Mouse (Mus musculus) small intestine, adult 2 months (tissue): ENCODE results near the gene Nhlrc3. TPM values are rescaled to one million over a fixed set of nuclear protein-coding genes. Genes with fewer than 3 reads are reported as not detected.

Source experiments
- H3K27ac ChIP-seq: fragments of 200-500 bp; 2 replicates; pipeline ENCODE4 v1.5.1; 2012; ENCODE audit warnings: low read depth, low read length, control low read depth, inconsistent platforms; ENCODE audit not compliant: insufficient read depth
- H3K27me3 ChIP-seq: fragments of 200-500 bp; 2 replicates; pipeline ENCODE4 v1.6.1; 2012; ENCODE audit warnings: mild to moderate bottlenecking, moderate library complexity, low read length, inconsistent platforms; ENCODE audit not compliant: control insufficient read depth, insufficient read depth
- H3K36me3 ChIP-seq: fragments of 200-500 bp; 2 replicates; pipeline ENCODE4 v1.6.1; 2012; ENCODE audit warnings: mild to moderate bottlenecking, low read length, control low read depth, inconsistent platforms; ENCODE audit not compliant: control insufficient read depth, insufficient read depth
- H3K4me1 ChIP-seq: fragments of 200-500 bp; 2 replicates; pipeline ENCODE4 v1.6.1; 2012; ENCODE audit warnings: low read length, inconsistent platforms, mixed read lengths; ENCODE audit not compliant: control insufficient read depth, insufficient read depth, insufficient read length
- H3K4me3 ChIP-seq: fragments of 200-500 bp; 2 replicates; pipeline ENCODE4 v1.5.1; 2012; ENCODE audit warnings: low read depth, mild to moderate bottlenecking, control low read depth, inconsistent platforms, low read length, moderate library complexity
- CTCF ChIP-seq: fragments of 200-500 bp; IDR thresholded peaks from 2 replicates; pipeline ENCODE4 v1.5.1; 2012; ENCODE audit warnings: low read depth, mild to moderate bottlenecking, control low read depth, inconsistent platforms, low read length, moderate library complexity, mixed read lengths; ENCODE audit not compliant: insufficient replicate concordance, insufficient read length; ENCODE audit errors: extremely low read depth
- POLR2A ChIP-seq: fragments of 200-500 bp; IDR thresholded peaks from 2 replicates; pipeline ENCODE4 v1.6.1; 2012; ENCODE audit warnings: low read depth, mild to moderate bottlenecking, control low read depth, inconsistent platforms, low read length, moderate library complexity
- WGBS: fragments of 180-500 bp; shearing (Covaris S2); methylation state at CpG from one replicate; pipeline ENCODE4 v1.1.7; 2018; 5-methylcytosine and 5-hydroxymethylcytosine counted together
- polyA plus RNA-seq: library from polyadenylated mRNA; depleted of rRNA; stranded (reverse); fragments of >200 nt; gene quantifications from 2 replicates; pipeline ENCODE4 v1.2.3, GENCODE M21; 2012

Nhlrc3 gene
- polyA plus RNA-seq, 1 experiment: 8.0 TPM

GRCm38 (mm10) chr3:53446801-53447200, 16.3 kb downstream of the Nhlrc3 start:
- no peak overlapping the region for H3K4me3 ChIP-seq
- no peaks in the 10 kb centered on the region for H3K4me1 ChIP-seq
- WGBS: 76% methylated on average over 3 of the region's 3 CpGs
- H3K27ac ChIP-seq: no peak overlapping the region
- no peaks in the 10 kb centered on the region for H3K27me3 ChIP-seq
- no peak for TF ChIP-seq POLR2A
- TF ChIP-seq CTCF: no peak
- peaks cover 16% of the 10 kb centered on the region for H3K36me3 ChIP-seq

GRCm38 (mm10) chr3:53445540-53445939, 17.6 kb downstream of the Nhlrc3 start:
- H3K36me3 ChIP-seq: peaks cover 5% of the 10 kb centered on the region; the same call in 1 of the 2 replicates
- WGBS: 86% methylated on average over 5 of the region's 5 CpGs
- no peak overlapping the region for H3K27ac ChIP-seq
- no peak for TF ChIP-seq POLR2A
- TF ChIP-seq CTCF: no peak
- H3K4me3 ChIP-seq: no peak overlapping the region
- H3K4me1 ChIP-seq: no peaks in the 10 kb centered on the region
- no peaks in the 10 kb centered on the region for H3K27me3 ChIP-seq

DNA sequence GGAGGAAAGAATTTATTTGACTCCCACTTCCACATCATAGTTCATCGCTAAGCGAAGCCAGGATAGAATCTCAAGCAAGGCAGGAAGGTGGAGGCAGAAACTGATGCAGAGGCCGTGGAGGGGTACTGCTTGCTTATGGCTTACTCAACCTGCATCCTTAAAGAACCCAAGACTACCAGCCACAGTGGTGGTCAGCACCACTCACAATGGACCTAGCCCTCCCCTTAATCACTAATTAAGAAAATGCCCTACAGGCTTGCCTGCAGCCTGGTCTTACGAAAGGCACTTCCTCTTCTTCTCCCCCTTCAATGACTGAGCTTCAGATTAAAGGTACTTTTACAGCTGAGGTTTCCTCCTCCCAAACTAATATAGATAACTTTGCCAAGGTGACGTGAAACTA, 26.6 kb downstream of the Nhlrc3 start:
- no peak overlapping the region for H3K27ac ChIP-seq
- H3K36me3 ChIP-seq: no peaks in the 10 kb centered on the region
- 61% methylated on average over 5 of the region's 5 CpGs for WGBS
- TF ChIP-seq CTCF: no peak
- no peak for TF ChIP-seq POLR2A
- no peaks in the 10 kb centered on the region for H3K4me1 ChIP-seq
- no peaks in the 10 kb centered on the region for H3K27me3 ChIP-seq
- H3K4me3 ChIP-seq: no peak overlapping the region

DNA sequence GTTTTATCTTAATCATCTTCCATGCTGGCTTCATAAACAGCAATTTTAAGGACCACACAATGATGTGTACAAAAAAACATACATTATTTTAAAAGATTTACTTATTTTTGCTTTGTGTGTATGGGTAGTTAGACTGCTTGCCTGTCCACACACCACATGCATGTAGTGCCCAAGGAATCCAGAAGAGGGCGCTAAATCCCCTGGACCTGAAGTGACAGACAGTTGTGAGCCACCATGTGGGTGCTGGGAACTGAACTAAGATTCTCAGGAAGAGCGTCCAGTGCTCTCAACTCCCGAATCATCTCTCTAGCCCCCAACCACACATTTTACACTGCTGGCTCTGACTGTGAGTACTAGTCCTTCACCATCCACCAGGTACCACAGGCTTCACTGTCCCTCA, 28.5 kb downstream of the Nhlrc3 start:
- Histone ChIP-seq H3K4me3 (no peak overlapping the region), H3K27ac (no peak overlapping the region), H3K27me3 (no peaks in the 10 kb centered on the region), H3K4me1 (no peaks in the 10 kb centered on the region), H3K36me3 (no peaks in the 10 kb centered on the region)
- TF ChIP-seq CTCF: no peak
- no peak for TF ChIP-seq POLR2A
- WGBS: 72% methylated on average over 3 of the region's 3 CpGs

DNA sequence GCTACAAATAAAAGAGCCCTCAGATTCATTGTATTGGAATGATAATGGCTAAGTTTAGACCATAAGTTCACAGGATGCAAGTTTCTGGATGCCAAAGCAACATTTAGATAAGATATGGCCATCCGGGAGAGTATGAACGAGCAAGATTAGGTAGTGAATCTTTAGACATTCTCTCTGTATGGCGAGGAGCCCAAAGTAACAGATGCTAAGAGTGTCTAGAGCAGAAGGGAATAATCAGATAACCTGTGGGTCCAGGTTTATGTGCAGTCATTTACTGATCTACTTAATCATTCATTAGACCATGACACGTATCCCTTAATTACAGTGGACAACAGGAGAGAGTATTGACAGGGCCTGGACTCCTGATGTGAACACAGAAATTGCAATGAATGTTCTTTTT, 39.6 kb downstream of the Nhlrc3 start:
- no peaks in the 10 kb centered on the region for H3K36me3 ChIP-seq
- H3K4me1 ChIP-seq: no peaks in the 10 kb centered on the region
- 65% methylated on average over 4 of the region's 4 CpGs for WGBS
- no peak overlapping the region for H3K27ac ChIP-seq
- TF ChIP-seq CTCF (no peak), POLR2A (no peak)
- H3K4me3 ChIP-seq: no peak overlapping the region
- H3K27me3 ChIP-seq: no peaks in the 10 kb centered on the region

GRCm38 (mm10) chr3:53422691-53423090, 40.4 kb downstream of the Nhlrc3 start:
- 42% methylated on average over 1 of the region's 1 CpGs for WGBS
- Histone ChIP-seq H3K4me3 (no peak overlapping the region), H3K36me3 (no peaks in the 10 kb centered on the region), H3K4me1 (no peaks in the 10 kb centered on the region), H3K27ac (no peak overlapping the region), H3K27me3 (no peaks in the 10 kb centered on the region)
- TF ChIP-seq POLR2A: no peak
- TF ChIP-seq CTCF: no peak

- no peaks in the 10 kb centered on the region for H3K4me1 ChIP-seq
Measured at GRCm38 (mm10) chr3:53421656-53422055, 41.5 kb downstream of the Nhlrc3 start.

GRCm38 (mm10) chr3:53417701-53418100, 45.4 kb downstream of the Nhlrc3 start:
- WGBS: 83% methylated on average over 7 of the region's 7 CpGs
- Histone ChIP-seq H3K4me3 (no peak overlapping the region), H3K4me1 (no peaks in the 10 kb centered on the region), H3K27me3 (no peaks in the 10 kb centered on the region), H3K36me3 (no peaks in the 10 kb centered on the region), H3K27ac (no peak overlapping the region)
- TF ChIP-seq POLR2A: no peak
- TF ChIP-seq CTCF: no peak

More at GRCm38 (mm10) chr3:53421656-53422055, 41.5 kb downstream of the Nhlrc3 start:
- Histone ChIP-seq H3K36me3 (no peaks in the 10 kb centered on the region), H3K27me3 (no peaks in the 10 kb centered on the region), H3K27ac (no peak overlapping the region), H3K4me3 (no peak overlapping the region)
- WGBS: 87% methylated on average over 12 of the region's 12 CpGs
- TF ChIP-seq POLR2A: no peak
